Mouse (Mus musculus) megakaryocyte, embryonic 14.5 days (primary cell): Measurements from ENCODE around the gene Snap25.

Experiments used
- FLI1 ChIP-seq: IDR thresholded peaks from 2 replicates; pipeline ENCODE4 v1.6.1; 2012; ENCODE audit warnings: low read length, inconsistent platforms, mixed read lengths
- GATA1 ChIP-seq: IDR thresholded peaks from 3 replicates; pipeline ENCODE4 v1.6.1; 2012; ENCODE audit warnings: mixed read lengths, low read length, inconsistent platforms, borderline replicate concordance

DNA sequence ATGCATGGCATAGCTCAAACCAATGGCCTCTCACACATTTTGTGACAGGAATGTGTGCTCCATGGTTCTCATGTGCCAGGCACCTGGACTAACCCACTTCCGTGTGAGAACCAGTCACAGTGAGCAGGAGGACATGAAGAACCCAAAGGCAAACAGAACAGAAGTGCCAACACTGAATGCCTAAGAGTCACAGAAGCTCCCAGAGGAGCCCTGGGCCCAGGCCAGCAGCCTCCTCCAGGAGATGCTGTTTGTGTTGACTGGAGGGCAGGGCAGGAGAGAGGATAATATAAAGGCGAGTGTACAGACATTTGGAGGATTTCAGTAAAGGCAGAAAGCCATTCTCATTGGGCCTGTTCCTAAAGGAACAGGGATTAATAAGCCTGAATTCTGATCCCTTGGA lies 25.0 kb downstream of the Snap25 start:
- TF ChIP-seq GATA1 (no peak), FLI1 (no peak)
